11 mouse cellular contexts compared by ENCODE assay signal in genomic region chr4:145300210-145300927, GRCm38 (mm10). TPM values are rescaled to one million over a fixed set of nuclear protein-coding genes. Genes with fewer than 3 reads are reported as not detected.
DNase-seq lines count a peak whose midpoint lies in the region; ATAC-seq and TF ChIP-seq lines count a peak whose summit lies in the region.
"Had no signal": no experiment of that assay in that cellular context is flagged by ENCODE, and none has a peak within 500 bp of the region (broad histone marks: within the 10 kb centered on the region; RNA-seq: fewer than 3 reads in every experiment).

No protein-coding gene starts in this region.

- TF ChIP-seq CTCF in cerebellum, adult 2 months (IDR thresholded peaks at IDR 0.05; ENCODE audit: borderline replicate concordance, insufficient read depth, low read depth, low read length), result no peak

- 6% methylated on average over 11 of the region's 12 CpGs for WGBS in liver, embryonic 16.5 days (ENCODE audit: insufficient replicate concordance)
- WGBS in cerebellum, adult 2 months, result 70% methylated on average over 11 of the region's 12 CpGs

- no peak overlapping the region for H3K9ac ChIP-seq in liver, embryonic 16.5 days (ENCODE audit: low read depth, low read length)

- no peak overlapping the region for H3K27ac ChIP-seq in liver, embryonic 16.5 days (ENCODE audit: low read length)
- H3K27ac ChIP-seq in cerebellum, adult 2 months (ENCODE audit: insufficient read depth, low read length), result no peak overlapping the region

- no peaks in the 10 kb centered on the region for H3K36me3 ChIP-seq in liver, embryonic 16.5 days (ENCODE audit: control insufficient read depth, insufficient read depth)

- DNase-seq in A20 (ENCODE audit: low read depth, low spot score) (peak; percentile 92), R1 (ENCODE audit: low read depth, low spot score) (peak; percentile 83)
- peak; percentile 9 to 65 for DNase-seq in spleen, postnatal 10 days (ENCODE audit: low spot score in 2 of 2)
- DNase-seq in urinary bladder, postnatal 4 days (ENCODE audit: low spot score in 2 of 2), result no peak
- no peak for DNase-seq in ovary, adult 18-20 months (ENCODE audit: low spot score)
- no peak for DNase-seq in right cerebral cortex, postnatal 4 days
- DNase-seq in cerebellum, adult 2 months, result no peak
- DNase-seq: cerebellum, adult 11 months; heart, postnatal 4 days had no signal

- ATAC-seq in liver, embryonic 16.5 days (ENCODE audit: low read depth), result 0 out of 2 replicates have a peak, but pooled peaks have one; percentile 28
- ATAC-seq: forebrain, embryonic 16.5 days had no signal

- H3K27me3 ChIP-seq in liver, embryonic 16.5 days (ENCODE audit: control insufficient read depth, insufficient read depth, low read depth, low read length), result no peaks in the 10 kb centered on the region
- H3K27me3 ChIP-seq in cerebellum, adult 2 months (ENCODE audit: control insufficient read depth, insufficient read depth, low read length), result no peaks in the 10 kb centered on the region

- no peak for TF ChIP-seq POLR2A in cerebellum, adult 2 months (IDR thresholded peaks at IDR 0.05; ENCODE audit: borderline replicate concordance, insufficient read depth, low read length)

- no peaks in the 10 kb centered on the region for H3K4me1 ChIP-seq in liver, embryonic 16.5 days (ENCODE audit: control insufficient read depth, low read depth, low read length)
- H3K4me1 ChIP-seq in cerebellum, adult 2 months (ENCODE audit: control insufficient read depth, insufficient read depth, low read length), result 0 out of 2 replicates have a peak, but pooled peaks cover 4% of the 10 kb centered on the region

- H3K9me3 ChIP-seq in liver, embryonic 16.5 days (replicated peaks; ENCODE audit: control insufficient read depth, low read length), result no peaks in the 10 kb centered on the region

- no peak overlapping the region for H3K4me3 ChIP-seq in liver, embryonic 16.5 days (ENCODE audit: low read depth, low read length)
- H3K4me3 ChIP-seq in cerebellum, adult 2 months (replicated peaks; ENCODE audit: insufficient read depth, low read depth, low read length), result no peak overlapping the region

- no peak overlapping the region for H3K4me2 ChIP-seq in liver, embryonic 16.5 days (ENCODE audit: low read depth, low read length)

RNA-seq across cellular contexts. Expression of gene Tnfrsf8, which starts 14.6 kb away (rescaled TPM):
- 0.06 TPM in 1 of 2 replicates, not detected in the other for polyA plus RNA-seq in liver, embryonic 16.5 days (2015; fragmentation: Nextera tagmentation; extraction: Ambion mirVana)
- polyA plus RNA-seq in cerebellum, adult 2 months (2012; rRNA removed), result 0.24 and 0.26 TPM in 2 replicates

RNA-seq across cellular contexts. Expression of gene Tnfrsf1b, which starts 53.7 kb away (rescaled TPM):
- polyA plus RNA-seq in liver, embryonic 16.5 days (2015; fragmentation: Nextera tagmentation; extraction: Ambion mirVana), result 8.8 and 10.3 TPM in 2 replicates
- 1.6 and 1.7 TPM in 2 replicates for polyA plus RNA-seq in cerebellum, adult 2 months (2012; rRNA removed)

Comparison
In these comparisons a context has a peak if more than half of its experiments do, and no peak if none do; other contexts are left out.
1. DNase-seq: peak in A20 (single experiment), R1 (single experiment) and spleen, postnatal 10 days (2 of 2); none in urinary bladder, postnatal 4 days (0 of 2), ovary, adult 18-20 months (single experiment), right cerebral cortex, postnatal 4 days (single experiment) and cerebellum, adult 2 months (0 of 2).